Mouse (Mus musculus) ovary, postnatal 10 days (tissue): ENCODE results near the gene Ttll11.

Experiments
- DNase-seq: peaks from one replicate; pipeline ENCODE4 v3.0.0; 2022; ENCODE audit warnings: low spot score

Gene Ttll11

GRCm38 (mm10) chr2:35899712-35900111, 80.0 kb downstream of the Ttll11 start:
- DNase-seq = no peak

- DNase-seq = no peak
Measured at GRCm38 (mm10) chr2:35899135-35899474, 80.6 kb downstream of the Ttll11 start.

GRCm38 (mm10) chr2:35898425-35899134, 81.1 kb downstream of the Ttll11 start:
- DNase-seq = no peak

- no peak for DNase-seq
Measured at GRCm38 (mm10) chr2:35897125-35897524, 82.6 kb downstream of the Ttll11 start.

DNA sequence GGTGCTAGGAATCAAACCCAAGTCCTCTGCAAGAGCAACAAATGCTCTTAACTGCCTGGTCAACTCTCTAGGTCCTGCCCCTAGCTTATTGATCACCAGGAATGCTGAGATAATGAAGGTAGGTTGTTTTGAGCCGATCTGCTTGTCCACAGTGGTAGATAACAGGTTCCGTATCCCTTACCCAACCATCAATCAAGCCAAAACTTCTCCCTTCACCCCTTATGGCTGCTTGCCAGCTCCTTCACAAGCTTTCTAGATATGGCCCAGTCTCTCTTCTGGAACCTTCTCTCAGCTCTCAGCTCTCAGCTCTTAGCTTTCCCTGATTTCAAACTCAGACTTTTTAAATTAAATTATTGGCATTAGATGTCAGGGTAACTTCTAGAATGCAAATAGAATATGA, 85.2 kb downstream of the Ttll11 start:
- DNase-seq = no peak

GRCm38 (mm10) chr2:35890635-35891034, 89.1 kb downstream of the Ttll11 start:
- no peak for DNase-seq

DNA sequence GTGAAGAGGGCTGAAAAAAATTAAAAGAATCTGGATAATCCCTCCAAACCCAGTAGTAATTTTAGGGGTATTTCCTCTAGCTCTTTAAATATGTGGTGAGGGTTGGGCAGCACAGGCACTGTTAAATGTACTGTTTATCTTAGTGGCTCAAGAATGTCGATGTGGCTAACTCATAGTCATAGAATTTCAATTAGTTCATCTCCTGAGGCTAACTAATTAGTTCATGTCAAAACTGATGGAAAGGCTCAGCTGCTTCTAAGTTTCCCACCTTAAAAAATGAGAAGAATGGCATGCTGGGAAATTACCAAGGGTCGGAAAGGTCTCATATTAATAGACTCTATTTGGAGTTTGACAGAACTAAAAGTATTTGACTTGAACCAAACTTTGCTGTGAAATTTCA, 89.9 kb downstream of the Ttll11 start:
- DNase-seq = no peak

DNA sequence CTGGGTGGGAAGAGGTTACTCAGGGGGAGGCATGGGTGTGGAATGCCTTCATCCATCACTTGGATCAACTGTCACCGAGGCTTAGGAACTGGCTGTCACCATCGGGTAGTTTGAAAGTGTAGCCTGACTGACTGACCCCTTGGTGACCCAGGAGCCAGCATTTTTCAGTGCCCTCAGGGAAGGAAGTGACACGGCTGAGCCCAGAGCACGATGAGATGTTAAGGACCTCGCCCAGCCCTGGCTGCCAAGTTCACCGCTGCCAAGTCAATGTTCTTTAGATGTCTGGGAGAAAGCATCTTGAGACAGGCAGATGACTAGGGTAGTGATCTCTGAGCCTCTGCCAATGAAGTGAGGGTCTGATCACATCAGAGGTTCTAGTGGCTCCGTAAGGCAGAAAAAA, 95.4 kb downstream of the Ttll11 start:
- DNase-seq = no peak

DNA sequence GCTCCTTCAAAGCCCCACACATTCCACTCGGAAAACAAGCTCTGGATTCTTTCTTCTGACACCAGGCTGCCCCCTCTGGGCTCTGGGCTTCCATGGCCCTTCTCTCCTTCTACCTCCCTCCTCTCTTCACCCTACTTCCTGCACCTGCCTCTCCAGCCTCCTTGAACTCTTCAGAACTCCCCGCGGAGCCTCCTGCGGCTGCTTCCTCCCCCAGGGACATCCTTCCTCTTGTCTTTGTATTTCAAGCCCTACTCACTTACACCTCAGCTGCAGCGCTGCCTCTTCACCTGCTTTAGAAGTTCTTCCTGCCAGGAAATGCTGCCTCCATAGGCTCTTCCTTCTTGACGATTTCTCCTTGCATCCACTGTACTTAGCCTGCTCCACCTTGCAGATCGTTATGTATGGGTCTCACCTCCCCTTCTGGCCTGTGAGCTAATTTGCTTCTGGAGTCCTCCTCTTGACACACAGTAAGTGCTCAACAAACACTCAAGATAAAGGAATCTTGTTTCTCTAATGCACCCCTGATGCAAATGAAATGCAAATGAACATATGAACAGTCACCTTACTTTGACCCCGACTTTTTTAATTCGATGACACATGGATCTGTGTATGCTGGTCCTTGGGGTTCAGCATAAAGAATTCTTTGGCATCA, 97.3 kb downstream of the Ttll11 start:
- DNase-seq = no peak

DNA sequence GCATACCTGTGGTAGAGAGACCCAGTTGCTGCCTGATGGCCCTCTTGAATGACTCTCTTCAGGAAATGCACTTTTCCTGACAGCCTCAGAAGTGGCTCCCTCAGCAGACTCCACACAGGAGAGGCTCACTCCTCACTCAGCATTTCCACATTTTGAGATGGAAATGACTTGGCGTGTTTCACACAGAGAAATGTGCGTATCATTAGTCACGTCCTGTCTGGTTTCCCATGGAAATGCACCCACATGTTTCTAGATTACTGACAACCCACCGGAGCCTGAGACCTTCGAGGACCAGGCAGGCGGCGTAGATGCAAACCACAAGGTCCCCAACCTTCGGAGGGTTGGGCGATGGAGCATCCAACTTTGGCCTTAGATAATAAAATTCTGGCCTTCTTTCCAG, 97.8 kb downstream of the Ttll11 start:
- no peak for DNase-seq

- DNase-seq = no peak
Measured at GRCm38 (mm10) chr2:35880362-35880761, 99.4 kb downstream of the Ttll11 start.

GRCm38 (mm10) chr2:35879887-35880286, 99.8 kb downstream of the Ttll11 start:
- DNase-seq = no peak

DNA sequence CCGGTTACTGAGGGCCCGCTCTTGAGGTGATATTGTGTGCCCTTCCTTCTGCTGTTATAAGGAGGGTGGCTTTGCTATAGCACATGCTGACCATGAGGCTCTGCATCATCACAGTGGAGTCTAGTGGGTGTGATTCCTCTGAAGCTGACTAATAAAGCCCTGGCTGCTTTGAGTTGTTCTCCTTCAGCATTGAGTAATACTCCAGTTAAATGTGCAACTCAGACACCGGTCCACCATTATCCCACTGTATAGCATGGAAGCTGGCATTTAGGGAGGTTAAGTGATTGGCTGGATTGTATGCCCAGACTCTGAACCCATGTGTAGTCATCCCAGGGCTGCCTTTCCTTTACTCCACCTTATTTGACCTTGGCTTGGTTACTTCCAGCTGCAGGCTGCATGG, 101.2 kb downstream of the Ttll11 start:
- DNase-seq = no peak

DNA sequence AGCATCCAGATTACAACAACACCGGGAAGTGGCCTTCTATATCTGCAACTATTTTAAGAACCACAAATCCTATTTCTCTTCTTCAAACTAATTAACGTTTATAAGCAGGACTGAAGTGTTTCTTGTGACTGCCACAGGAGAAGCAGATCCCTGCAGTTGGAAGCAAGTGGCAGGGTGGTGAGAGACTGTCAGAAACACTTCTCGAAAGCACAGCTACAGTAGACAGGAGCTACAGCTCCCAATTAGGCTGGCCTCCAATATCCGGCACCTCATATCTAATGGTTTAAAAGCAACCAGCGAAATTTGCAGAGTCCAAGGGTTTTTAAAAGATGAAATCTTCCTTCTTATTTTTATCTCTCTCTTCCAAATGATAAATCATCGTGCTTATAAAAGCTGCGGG, 104.1 kb downstream of the Ttll11 start:
- no peak for DNase-seq

DNA sequence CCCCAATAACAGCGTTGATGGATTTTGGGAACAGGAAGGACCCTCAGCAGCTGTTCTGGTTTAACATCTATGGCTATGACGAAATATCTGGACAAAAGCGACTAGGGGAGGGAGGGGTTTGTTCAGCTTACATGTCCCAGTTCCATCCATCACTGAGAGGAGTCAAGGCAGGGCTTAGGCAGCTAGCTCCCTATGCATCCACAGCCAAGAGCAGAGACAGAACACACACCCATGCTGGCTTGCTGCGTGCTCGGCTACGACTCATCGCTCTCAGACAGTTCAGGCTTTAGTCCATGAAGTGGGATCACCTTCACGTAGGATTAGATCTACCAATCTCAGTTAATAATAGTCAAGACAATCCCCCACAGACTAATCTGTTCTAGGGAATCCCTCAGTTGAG, 105.3 kb downstream of the Ttll11 start:
- no peak for DNase-seq

DNA sequence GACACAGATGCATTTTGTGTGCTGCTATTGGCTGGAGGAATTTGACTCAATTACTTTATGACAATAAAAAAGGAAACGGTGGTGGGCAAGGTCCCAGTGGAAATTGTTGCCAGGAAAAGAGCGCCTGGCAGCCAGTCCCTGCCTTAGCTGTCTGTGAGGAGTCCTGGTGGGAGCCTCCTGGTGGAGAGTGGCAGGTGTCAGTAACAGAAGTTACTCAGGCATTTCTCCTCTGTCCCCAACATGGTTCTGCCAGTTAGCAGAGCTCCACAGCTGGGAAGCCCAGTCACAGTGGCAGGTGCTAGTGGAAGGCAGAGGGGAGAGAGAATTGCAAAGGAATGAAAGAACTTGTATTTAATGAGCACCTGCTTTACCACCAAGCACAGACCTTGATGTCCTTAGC, 110.5 kb downstream of the Ttll11 start:
- DNase-seq = no peak

GRCm38 (mm10) chr2:35863284-35863683, 116.4 kb downstream of the Ttll11 start:
- DNase-seq = no peak

- no peak for DNase-seq
Measured at GRCm38 (mm10) chr2:35861185-35861584, 118.5 kb downstream of the Ttll11 start.

- DNase-seq = no peak
Measured at GRCm38 (mm10) chr2:35860394-35860744, 119.3 kb downstream of the Ttll11 start.

DNA sequence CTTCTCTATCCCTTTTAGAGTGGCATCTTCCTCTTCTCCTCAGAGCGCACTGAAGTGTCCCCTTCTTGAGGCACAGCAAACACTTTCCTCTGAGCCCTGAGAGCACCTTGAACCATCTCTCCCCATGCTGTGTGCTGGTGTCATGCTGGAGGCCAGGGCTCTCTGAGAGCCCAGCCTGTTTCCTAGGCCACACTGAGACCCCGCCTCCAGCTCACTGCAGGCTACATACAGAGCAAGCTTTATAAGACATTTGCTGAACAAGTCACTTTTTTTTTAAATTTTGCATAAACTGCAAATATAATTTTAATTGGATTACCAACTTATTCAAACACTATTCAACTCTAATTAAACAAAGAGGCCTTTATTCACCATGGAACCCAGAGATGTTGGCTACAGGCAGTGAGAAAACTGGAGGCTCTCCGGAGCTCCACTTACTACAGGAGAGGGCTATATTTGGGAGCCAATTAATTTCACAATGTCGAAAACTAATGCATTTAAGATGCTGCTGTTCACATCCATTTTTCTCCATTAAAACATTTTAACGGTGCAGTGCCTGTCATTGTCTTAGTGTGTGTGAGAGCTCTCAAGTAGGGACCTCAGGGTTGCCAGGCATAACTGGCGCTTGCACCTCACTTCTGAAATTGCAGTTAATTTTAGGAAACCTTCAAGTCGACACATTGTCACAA, 119.9 kb downstream of the Ttll11 start:
- no peak for DNase-seq

GRCm38 (mm10) chr2:35858281-35858680, 121.4 kb downstream of the Ttll11 start:
- no peak for DNase-seq

- DNase-seq = no peak
Measured at GRCm38 (mm10) chr2:35856901-35857300, 122.8 kb downstream of the Ttll11 start.

DNA sequence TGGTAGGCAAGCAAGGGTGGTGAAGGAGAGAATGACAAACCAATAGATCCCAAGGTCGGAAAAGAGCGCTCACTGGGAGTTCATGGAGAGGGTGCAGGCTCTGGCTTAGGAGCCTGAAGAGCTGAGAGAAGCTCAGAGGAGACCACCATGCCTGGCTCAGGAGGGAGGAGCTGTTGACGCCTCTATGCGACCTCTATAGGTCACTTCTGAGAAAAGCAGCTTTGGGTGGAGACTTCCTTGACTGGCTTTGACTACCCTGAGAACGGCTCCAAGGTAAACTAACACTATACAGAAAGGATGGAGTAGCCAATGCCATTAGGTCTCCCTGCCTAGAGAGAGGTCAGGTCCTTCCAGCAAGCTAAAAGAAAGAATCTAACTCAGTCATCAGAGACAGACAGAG, 124.8 kb downstream of the Ttll11 start:
- DNase-seq = no peak

DNA sequence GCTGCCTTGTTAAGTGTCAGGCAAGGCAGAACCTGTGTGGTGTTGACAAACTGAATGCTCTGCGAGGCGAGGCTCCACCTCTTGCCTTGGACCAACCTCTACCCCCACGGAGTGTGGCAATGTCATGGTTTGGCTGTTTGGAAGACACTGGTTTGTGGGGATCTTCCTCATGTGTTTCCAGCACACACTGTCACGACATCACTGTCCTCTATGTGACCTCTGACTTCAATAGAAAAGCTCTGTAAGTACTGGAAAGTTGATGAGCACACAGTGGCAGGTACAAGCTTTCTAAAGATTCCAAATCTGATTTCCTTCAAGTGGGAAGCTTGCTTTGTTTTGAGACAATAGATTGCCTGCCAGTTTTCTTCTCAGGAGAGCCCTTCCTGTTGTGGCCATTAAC, 126.7 kb downstream of the Ttll11 start:
- DNase-seq = no peak
